Comparison of ENCODE assay signal across 20 mouse cellular contexts in the genomic region with DNA sequence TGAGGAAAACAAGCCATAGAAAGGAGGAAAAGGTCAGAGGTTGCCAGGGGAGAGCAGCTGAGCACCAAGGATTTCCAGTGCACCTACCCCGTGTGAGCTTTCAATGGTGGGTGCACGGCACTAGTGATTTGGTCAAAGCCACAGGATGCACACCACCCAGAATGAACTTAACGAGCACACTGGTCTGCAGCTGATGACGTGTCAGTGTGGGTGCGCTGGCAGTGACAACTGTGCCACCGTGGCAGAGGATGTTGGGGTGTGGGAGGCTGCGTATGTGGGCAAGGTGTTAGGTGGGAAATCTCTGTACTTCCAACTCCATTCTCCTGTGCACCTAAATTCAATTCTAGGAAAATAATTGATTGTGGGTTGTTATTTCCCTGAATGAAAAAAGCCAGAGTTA. TPM values are rescaled to one million over a fixed set of nuclear protein-coding genes. Genes with fewer than 3 reads are reported as not detected.
DNase-seq lines count a peak whose midpoint lies in the region; ATAC-seq and TF ChIP-seq lines count a peak whose summit lies in the region.
"Had no signal": no experiment of that assay in that cellular context is flagged by ENCODE, and none has a peak within 500 bp of the region (broad histone marks: within the 10 kb centered on the region; RNA-seq: fewer than 3 reads in every experiment).

No protein-coding gene starts in this region.

- DNase-seq in left cerebral cortex, adult 2 months (ENCODE audit: extremely low spot score in 1 of 2, low spot score in 2 of 2), result peak; percentile 16 to 42
- DNase-seq in left cerebral cortex, postnatal 4 days, result no peak
- DNase-seq in right cerebral cortex, postnatal 25 days, result peak; percentile 7
- DNase-seq in right cerebral cortex, postnatal 14 days, result no peak
- peak; percentile 57 for DNase-seq in induced T-regulatory cell, adult 2 months (ENCODE audit: low read depth)
- DNase-seq in embryo, embryonic 9.5 days (ENCODE audit: extremely low spot score), result no peak
- DNase-seq: adrenal gland, postnatal 14 days; cerebellum, adult 18-20 months; cerebellum, adult 9-11 months; cerebellum, postnatal 36 days; gastrocnemius, postnatal 10 days; heart, adult 18-20 months; heart, postnatal 14 days had no signal

- no peak overlapping the region for H3K27ac ChIP-seq in left cerebral cortex, adult 2 months
- H3K27ac ChIP-seq: embryonic facial prominence, embryonic 10.5 days; forebrain, embryonic 13.5 days; heart, embryonic 15.5 days; hindbrain, embryonic 13.5 days; hindbrain, postnatal 0 days had no signal

- intact Hi-C loops in left cerebral cortex, adult 2 months (cut with DNase I), result no loop called here
- intact Hi-C loops in left cerebral cortex, postnatal 4 days (cut with DNase I), result no loop called here

- TF ChIP-seq CTCF in left cerebral cortex, adult 2 months (IDR thresholded peaks at IDR 0.05), result no peak

- no peak overlapping the region for H3K4me3 ChIP-seq in left cerebral cortex, adult 2 months
- H3K4me3 ChIP-seq: embryonic facial prominence, embryonic 10.5 days; forebrain, embryonic 13.5 days; heart, embryonic 15.5 days; hindbrain, embryonic 13.5 days had no signal

- 0 out of 2 replicates have a peak, but pooled peaks have one; percentile 31 for ATAC-seq in monocyte, adult 5-6 weeks (replicated peaks; ENCODE audit: insufficient number of reproducible peaks, low FRiP score, low TSS enrichment, poor library complexity, severe bottlenecking)
- ATAC-seq: forebrain, embryonic 13.5 days; hindbrain, postnatal 0 days had no signal

RNA-seq across cellular contexts. Expression of a gene that starts 21.1 kb away (rescaled TPM):
- under 1 TPM; 0.16 TPM for total RNA-seq in left cerebral cortex, adult 2 months (2021)
- total RNA-seq in left cerebral cortex, postnatal 4 days (2021), result 1 to 10 TPM; 2.6 to 3.4 TPM
- total RNA-seq in monocyte, adult 5-6 weeks (2017), result 0.43 to 1.3 TPM (median 1.1 TPM) in 3 replicates
- total RNA-seq: MEL had no signal

RNA-seq across cellular contexts. Expression of a gene that starts 34.4 kb away (rescaled TPM):
- total RNA-seq in left cerebral cortex, adult 2 months (2021), result 10 to 100 TPM; 32.7 to 37.0 TPM
- 10 to 100 TPM; 27.8 to 30.4 TPM for total RNA-seq in left cerebral cortex, postnatal 4 days (2021)
- 80.7 to 119 TPM (median 108 TPM) in 3 replicates for total RNA-seq in monocyte, adult 5-6 weeks (2017)

Comparison
In these comparisons a context has a peak if more than half of its experiments do, and no peak if none do; other contexts are left out.
1. DNase-seq: peak in left cerebral cortex, adult 2 months (2 of 2), right cerebral cortex, postnatal 25 days (single experiment) and induced T-regulatory cell, adult 2 months (single experiment); none in left cerebral cortex, postnatal 4 days (single experiment), right cerebral cortex, postnatal 14 days (single experiment) and embryo, embryonic 9.5 days (single experiment).